Mouse (Mus musculus): ENCODE data around the gene Ephb1. TPM values are rescaled to one million over a fixed set of nuclear protein-coding genes. Genes with fewer than 3 reads are reported as not detected.

Ephb1 gene
- total and polyA plus RNA-seq, 2 experiments: under 0.01 to 0.05 TPM

GRCm38 (mm10) chr9:102039011-102039733 is 315.3 kb downstream of the Ephb1 start:
- no peaks in the 10 kb centered on the region for H3K36me3 ChIP-seq (ENCODE audit: control insufficient read depth, insufficient read depth, low read length)
- no peaks in the 10 kb centered on the region for H3K79me2 ChIP-seq (ENCODE audit: control insufficient read depth, insufficient read depth, low read length)
- no peak overlapping the region for H3K9ac ChIP-seq (ENCODE audit: low read depth, low read length)
- no peaks in the 10 kb centered on the region for H3K27me3 ChIP-seq (ENCODE audit: control insufficient read depth, insufficient read depth, low read length)
- H3K4me3 ChIP-seq (ENCODE audit: insufficient read depth, low read depth, low read length): no peak overlapping the region
- DNase-seq (ENCODE audit: extremely low read depth, low read depth, low spot score): no peak
- 57% methylated on average over 6 of the region's 6 CpGs for WGBS
- no peaks in the 10 kb centered on the region for H3K4me1 ChIP-seq (ENCODE audit: control insufficient read depth, insufficient read depth, low read length)
- TF ChIP-seq POLR2A (IDR thresholded peaks at IDR 0.05; ENCODE audit: extremely low read depth, insufficient read depth, low read length) (no peak), CTCF (IDR thresholded peaks at IDR 0.05; ENCODE audit: low read depth, low read length) (no peak)
- H3K27ac ChIP-seq (replicated peaks; ENCODE audit: insufficient read depth, low read depth, low read length): no peak overlapping the region

DNA sequence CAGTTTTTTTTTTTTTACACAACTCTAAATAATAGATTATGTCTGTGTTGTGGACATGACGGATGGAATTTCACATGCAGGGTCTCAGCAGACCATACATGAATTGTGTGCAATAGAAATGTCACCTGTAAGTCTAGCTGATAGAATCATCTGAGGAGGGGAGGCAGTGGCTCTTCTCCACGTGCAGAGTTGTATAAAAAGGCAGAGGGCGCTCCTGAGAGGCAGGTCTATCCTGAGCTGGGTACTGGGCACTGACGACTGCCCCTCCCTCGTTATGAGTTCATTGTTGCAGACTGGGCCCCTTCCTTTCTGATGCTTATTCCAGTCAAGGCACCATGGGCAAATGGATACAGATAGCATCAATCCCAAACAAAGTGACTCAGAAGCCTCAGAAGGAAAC is 318.4 kb downstream of the Ephb1 start:
- 62% methylated on average over 5 of the region's 5 CpGs for WGBS
- H3K4me3 ChIP-seq (ENCODE audit: insufficient read depth, low read depth, low read length): no peak overlapping the region

DNA sequence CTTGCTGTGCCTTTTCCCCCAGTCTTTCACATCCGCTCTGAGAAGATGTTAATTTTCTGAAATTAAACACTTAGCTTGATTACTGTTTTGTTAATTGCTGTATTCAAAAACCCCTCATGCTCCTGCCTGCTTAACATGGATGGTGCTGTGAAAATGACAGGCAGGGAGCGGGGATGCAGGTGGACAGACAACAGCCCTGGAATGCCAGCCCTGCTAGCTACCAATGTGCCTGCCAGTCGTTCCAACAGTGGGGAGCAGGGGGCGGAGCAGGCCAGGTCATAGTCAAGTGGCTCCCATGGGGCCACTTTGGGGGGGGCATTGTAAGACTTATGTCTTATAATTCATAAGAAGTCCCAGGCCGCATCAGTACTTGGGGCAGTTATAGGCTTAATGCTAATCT is 321.3 kb downstream of the Ephb1 start:
- H3K36me3 ChIP-seq (ENCODE audit: control insufficient read depth, insufficient read depth, low read length): no peaks in the 10 kb centered on the region
- DNase-seq (ENCODE audit: extremely low read depth, low read depth, low spot score): no peak
- H3K4me3 ChIP-seq (ENCODE audit: insufficient read depth, low read depth, low read length): no peak overlapping the region
- no peak for TF ChIP-seq CTCF (IDR thresholded peaks at IDR 0.05; ENCODE audit: low read depth, low read length)
- no peak for TF ChIP-seq POLR2A (IDR thresholded peaks at IDR 0.05; ENCODE audit: extremely low read depth, insufficient read depth, low read length)
- no peak overlapping the region for H3K27ac ChIP-seq (replicated peaks; ENCODE audit: insufficient read depth, low read depth, low read length)
- H3K79me2 ChIP-seq (ENCODE audit: control insufficient read depth, insufficient read depth, low read length): no peaks in the 10 kb centered on the region
- H3K27me3 ChIP-seq (ENCODE audit: control insufficient read depth, insufficient read depth, low read length): no peaks in the 10 kb centered on the region
- WGBS: 78% methylated on average over 5 of the region's 5 CpGs
- H3K9ac ChIP-seq (ENCODE audit: low read depth, low read length): no peak overlapping the region
- H3K4me1 ChIP-seq (ENCODE audit: control insufficient read depth, insufficient read depth, low read length): no peaks in the 10 kb centered on the region

More for the DNA sequence above, 318.4 kb downstream of the Ephb1 start:
- Histone ChIP-seq H3K4me1 (ENCODE audit: control insufficient read depth, insufficient read depth, low read length) (no peaks in the 10 kb centered on the region), H3K27ac (replicated peaks; ENCODE audit: insufficient read depth, low read depth, low read length) (no peak overlapping the region), H3K27me3 (ENCODE audit: control insufficient read depth, insufficient read depth, low read length) (no peaks in the 10 kb centered on the region), H3K9ac (ENCODE audit: low read depth, low read length) (no peak overlapping the region), H3K36me3 (ENCODE audit: control insufficient read depth, insufficient read depth, low read length) (no peaks in the 10 kb centered on the region), H3K79me2 (ENCODE audit: control insufficient read depth, insufficient read depth, low read length) (no peaks in the 10 kb centered on the region)
- no peak for TF ChIP-seq POLR2A (IDR thresholded peaks at IDR 0.05; ENCODE audit: extremely low read depth, insufficient read depth, low read length)
- no peak for DNase-seq (ENCODE audit: extremely low read depth, low read depth, low spot score)

DNA sequence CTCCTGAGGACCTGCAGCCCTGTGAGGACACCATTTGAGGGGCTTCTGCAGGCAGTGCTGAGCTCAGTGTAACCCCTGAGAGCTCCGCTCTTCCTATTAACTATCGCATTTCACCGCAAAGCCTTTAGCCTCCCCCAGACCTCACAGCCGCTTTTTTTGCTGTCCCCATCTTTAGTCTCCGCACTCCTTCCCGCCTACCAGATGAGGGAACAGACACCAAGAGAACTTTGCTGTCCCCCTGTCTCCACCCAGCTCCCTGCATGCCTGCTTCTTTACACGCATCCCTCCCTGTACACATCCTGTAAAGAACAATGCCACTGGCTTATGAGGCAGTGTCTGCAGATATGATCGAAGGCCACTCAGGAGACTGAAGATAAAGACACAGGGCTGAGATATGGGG is 322.1 kb downstream of the Ephb1 start:
- Histone ChIP-seq H3K27ac (replicated peaks; ENCODE audit: insufficient read depth, low read depth, low read length) (no peak overlapping the region), H3K9ac (ENCODE audit: low read depth, low read length) (no peak overlapping the region), H3K79me2 (ENCODE audit: control insufficient read depth, insufficient read depth, low read length) (no peaks in the 10 kb centered on the region), H3K4me1 (ENCODE audit: control insufficient read depth, insufficient read depth, low read length) (no peaks in the 10 kb centered on the region), H3K36me3 (ENCODE audit: control insufficient read depth, insufficient read depth, low read length) (no peaks in the 10 kb centered on the region), H3K27me3 (ENCODE audit: control insufficient read depth, insufficient read depth, low read length) (no peaks in the 10 kb centered on the region), H3K4me3 (ENCODE audit: insufficient read depth, low read depth, low read length) (no peak overlapping the region)
- WGBS: 65% methylated on average over 8 of the region's 8 CpGs
- TF ChIP-seq POLR2A (IDR thresholded peaks at IDR 0.05; ENCODE audit: extremely low read depth, insufficient read depth, low read length): no peak
- TF ChIP-seq CTCF (IDR thresholded peaks at IDR 0.05; ENCODE audit: low read depth, low read length): no peak
- DNase-seq (ENCODE audit: extremely low read depth, low read depth, low spot score): no peak

DNA sequence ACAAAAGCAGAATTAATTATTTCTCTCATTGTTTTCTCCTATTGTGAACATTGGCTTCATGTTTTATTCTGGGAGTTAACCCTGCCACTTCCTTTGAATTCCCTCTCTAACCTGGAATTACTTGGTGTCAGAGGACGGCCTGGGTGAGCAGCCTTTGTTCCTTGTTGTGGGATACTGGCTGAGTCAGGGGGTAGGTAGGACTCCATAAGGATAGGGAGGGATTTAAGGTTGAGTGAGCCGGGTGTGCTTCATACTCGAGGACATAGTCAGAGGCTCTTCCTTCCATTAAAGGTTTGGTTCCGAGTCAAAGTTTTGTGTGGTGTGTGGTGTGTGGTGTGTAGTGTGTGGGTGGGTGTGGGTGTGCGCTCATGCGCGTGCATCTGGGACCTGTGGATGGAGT is 324.8 kb downstream of the Ephb1 start:
- Histone ChIP-seq H3K27me3 (ENCODE audit: control insufficient read depth, insufficient read depth, low read length) (no peaks in the 10 kb centered on the region), H3K9ac (ENCODE audit: low read depth, low read length) (no peak overlapping the region), H3K27ac (replicated peaks; ENCODE audit: insufficient read depth, low read depth, low read length) (no peak overlapping the region), H3K4me1 (ENCODE audit: control insufficient read depth, insufficient read depth, low read length) (no peaks in the 10 kb centered on the region), H3K79me2 (ENCODE audit: control insufficient read depth, insufficient read depth, low read length) (no peaks in the 10 kb centered on the region), H3K4me3 (ENCODE audit: insufficient read depth, low read depth, low read length) (no peak overlapping the region), H3K36me3 (ENCODE audit: control insufficient read depth, insufficient read depth, low read length) (no peaks in the 10 kb centered on the region)
- WGBS: 79% methylated on average over 7 of the region's 7 CpGs
- no peak for DNase-seq (ENCODE audit: extremely low read depth, low read depth, low spot score)
- TF ChIP-seq CTCF (IDR thresholded peaks at IDR 0.05; ENCODE audit: low read depth, low read length) (no peak), POLR2A (IDR thresholded peaks at IDR 0.05; ENCODE audit: extremely low read depth, insufficient read depth, low read length) (no peak)

GRCm38 (mm10) chr9:102026136-102026535 is 328.4 kb downstream of the Ephb1 start:
- H3K4me1 ChIP-seq (ENCODE audit: control insufficient read depth, insufficient read depth, low read length): no peaks in the 10 kb centered on the region
- no peak for DNase-seq (ENCODE audit: extremely low read depth, low read depth, low spot score)
- no peak overlapping the region for H3K4me3 ChIP-seq (ENCODE audit: insufficient read depth, low read depth, low read length)
- no peaks in the 10 kb centered on the region for H3K36me3 ChIP-seq (ENCODE audit: control insufficient read depth, insufficient read depth, low read length)
- WGBS: 80% methylated on average over 2 of the region's 2 CpGs
- no peaks in the 10 kb centered on the region for H3K27me3 ChIP-seq (ENCODE audit: control insufficient read depth, insufficient read depth, low read length)
- no peak overlapping the region for H3K27ac ChIP-seq (replicated peaks; ENCODE audit: insufficient read depth, low read depth, low read length)
- H3K9ac ChIP-seq (ENCODE audit: low read depth, low read length): no peak overlapping the region
- no peaks in the 10 kb centered on the region for H3K79me2 ChIP-seq (ENCODE audit: control insufficient read depth, insufficient read depth, low read length)
- TF ChIP-seq POLR2A (IDR thresholded peaks at IDR 0.05; ENCODE audit: extremely low read depth, insufficient read depth, low read length) (no peak), CTCF (IDR thresholded peaks at IDR 0.05; ENCODE audit: low read depth, low read length) (no peak)
